Mouse (Mus musculus) embryonic facial prominence, embryonic 15.5 days (tissue): ENCODE results near the gene Ppp4r4. TPM values are rescaled to one million over a fixed set of nuclear protein-coding genes. Genes with fewer than 3 reads are reported as not detected.
A peak's percentile ranks its signal among the peaks of the same experiment; 100 is the strongest.
"Not testable (repeated sequence)": the region's sequence is repeated elsewhere in the genome, so short reads cannot be mapped to it uniquely, and the experiment has no call there.

Source experiments
- ATAC-seq: fragments of 200-750 bp; cut with Nextera tagmentation; 2 replicates; pipeline ENCODE4 v1.8.0; 2017; ENCODE audit warnings: low read depth, moderate TSS enrichment; ENCODE audit not compliant: insufficient number of reproducible peaks, low FRiP score, low TSS enrichment
- H3K27ac ChIP-seq: fragments of 300-500 bp; sonication (generic); replicated peaks from 2 replicates; pipeline ENCODE4 v1.5.1; 2015; ENCODE audit warnings: mild to moderate bottlenecking, inconsistent platforms
- H3K27me3 ChIP-seq: fragments of 300-500 bp; sonication (generic); 2 replicates; pipeline ENCODE4 v1.6.1; 2015; ENCODE audit warnings: inconsistent platforms
- H3K36me3 ChIP-seq: fragments of 300-500 bp; sonication (generic); 2 replicates; pipeline ENCODE4 v1.6.1; 2015; ENCODE audit warnings: mild to moderate bottlenecking, inconsistent platforms
- H3K4me1 ChIP-seq: fragments of 300-500 bp; sonication (generic); 2 replicates; pipeline ENCODE4 v1.6.1; 2015; ENCODE audit warnings: inconsistent platforms
- H3K4me2 ChIP-seq: fragments of 300-500 bp; sonication (generic); replicated peaks from 2 replicates; pipeline ENCODE4 v1.6.1; 2015; ENCODE audit warnings: mild to moderate bottlenecking, inconsistent platforms
- H3K4me3 ChIP-seq: fragments of 300-500 bp; sonication (generic); replicated peaks from 2 replicates; pipeline ENCODE4 v1.5.1; 2015; ENCODE audit warnings: mild to moderate bottlenecking, inconsistent platforms
- H3K9ac ChIP-seq: fragments of 300-500 bp; sonication (generic); 2 replicates; pipeline ENCODE4 v1.6.1; 2015; ENCODE audit warnings: inconsistent platforms
- H3K9me3 ChIP-seq: fragments of 300-500 bp; sonication (generic); replicated peaks from 2 replicates; pipeline ENCODE4 v1.6.1; 2016; ENCODE audit warnings: inconsistent platforms
- WGBS: fragments of 180-500 bp; shearing (Covaris S2); methylation state at CpG from one replicate; pipeline ENCODE4 v1.1.7; 2015; 5-methylcytosine and 5-hydroxymethylcytosine counted together
- polyA plus RNA-seq: library from polyadenylated mRNA; unstranded; fragments of >200 nt; fragmentation: Nextera tagmentation; extraction: Ambion mirVana; gene quantifications from 2 replicates; pipeline ENCODE4 v1.2.1, GENCODE M21; 2015

The Ppp4r4 gene
- polyA plus RNA-seq, 1 experiment from 2014 or later: 2.5 TPM

- H3K4me2 ChIP-seq: no peak overlapping the region
- no peaks in the 10 kb centered on the region for H3K27me3 ChIP-seq
- no peak overlapping the region for H3K4me3 ChIP-seq
- H3K9ac ChIP-seq: no peak overlapping the region
- no peaks in the 10 kb centered on the region for H3K4me1 ChIP-seq
- no peaks in the 10 kb centered on the region for H3K9me3 ChIP-seq
- no peaks in the 10 kb centered on the region for H3K36me3 ChIP-seq
- WGBS: 62% methylated on average over 3 of the region's 3 CpGs
- ATAC-seq: no peak
- H3K27ac ChIP-seq: no peak overlapping the region
Observed at GRCm38 (mm10) chr12:103567129-103567528, 35.0 kb downstream of the Ppp4r4 start.

- H3K9ac ChIP-seq: no peak overlapping the region
- H3K9me3 ChIP-seq: no peaks in the 10 kb centered on the region
- no peak overlapping the region for H3K4me2 ChIP-seq
- WGBS: 51% methylated on average over 6 of the region's 6 CpGs
- no peaks in the 10 kb centered on the region for H3K4me1 ChIP-seq
- H3K4me3 ChIP-seq: no peak overlapping the region
- no peak for ATAC-seq
- H3K27me3 ChIP-seq: no peaks in the 10 kb centered on the region
- H3K27ac ChIP-seq: no peak overlapping the region
- no peaks in the 10 kb centered on the region for H3K36me3 ChIP-seq
Observed at GRCm38 (mm10) chr12:103569690-103570089, 37.6 kb downstream of the Ppp4r4 start.

- WGBS: 85% methylated on average over 6 of the region's 6 CpGs
- H3K27me3 ChIP-seq, H3K9me3 ChIP-seq, H3K4me2 ChIP-seq, ATAC-seq, H3K4me3 ChIP-seq, H3K27ac ChIP-seq, H3K36me3 ChIP-seq, H3K4me1 ChIP-seq, H3K9ac ChIP-seq: not testable (repeated sequence)
Observed at GRCm38 (mm10) chr12:103578148-103578547, 46.1 kb downstream of the Ppp4r4 start.

- H3K4me3 ChIP-seq: no peak overlapping the region
- no peak for ATAC-seq
- H3K36me3 ChIP-seq: no peaks in the 10 kb centered on the region
- H3K27me3 ChIP-seq: no peaks in the 10 kb centered on the region
- H3K4me1 ChIP-seq: no peaks in the 10 kb centered on the region
- H3K9me3 ChIP-seq: no peaks in the 10 kb centered on the region
- no peak overlapping the region for H3K9ac ChIP-seq
- H3K27ac ChIP-seq: no peak overlapping the region
- 81% methylated on average over 8 of the region's 8 CpGs for WGBS
- no peak overlapping the region for H3K4me2 ChIP-seq
Observed at GRCm38 (mm10) chr12:103583771-103584170, 51.7 kb downstream of the Ppp4r4 start.

GRCm38 (mm10) chr12:103598411-103598810, 66.3 kb downstream of the Ppp4r4 start:
- Histone ChIP-seq H3K4me2 (no peak overlapping the region), H3K9ac (no peak overlapping the region), H3K4me3 (no peak overlapping the region), H3K36me3 (no peaks in the 10 kb centered on the region), H3K27me3 (no peaks in the 10 kb centered on the region), H3K9me3 (no peaks in the 10 kb centered on the region), H3K4me1 (0 out of 2 replicates have a peak, but pooled peaks cover 3% of the 10 kb centered on the region), H3K27ac (no peak overlapping the region)
- no peak for ATAC-seq
- 80% methylated on average over 2 of the region's 2 CpGs for WGBS

- ATAC-seq: no peak
- Histone ChIP-seq H3K27ac (no peak overlapping the region), H3K4me1 (0 out of 2 replicates have a peak, but pooled peaks cover 3% of the 10 kb centered on the region), H3K36me3 (no peaks in the 10 kb centered on the region), H3K4me2 (no peak overlapping the region), H3K9ac (no peak overlapping the region), H3K27me3 (no peaks in the 10 kb centered on the region), H3K9me3 (no peaks in the 10 kb centered on the region), H3K4me3 (no peak overlapping the region)
- 51% methylated on average over 3 of the region's 3 CpGs for WGBS
Observed at GRCm38 (mm10) chr12:103600364-103600763, 68.3 kb downstream of the Ppp4r4 start.

GRCm38 (mm10) chr12:103601839-103602238, 69.8 kb downstream of the Ppp4r4 start:
- no peak for ATAC-seq
- no peak overlapping the region for H3K4me2 ChIP-seq
- 44% methylated on average over 3 of the region's 3 CpGs for WGBS

GRCm38 (mm10) chr12:103615141-103615540, 83.1 kb downstream of the Ppp4r4 start:
- Histone ChIP-seq H3K27ac (no peak overlapping the region), H3K4me3 (no peak overlapping the region), H3K4me2 (no peak overlapping the region), H3K9me3 (no peaks in the 10 kb centered on the region), H3K9ac (no peak overlapping the region), H3K36me3 (no peaks in the 10 kb centered on the region), H3K4me1 (no peaks in the 10 kb centered on the region), H3K27me3 (no peaks in the 10 kb centered on the region)
- no peak for ATAC-seq
- WGBS: 88% methylated on average over 1 of the region's 1 CpGs

More at GRCm38 (mm10) chr12:103601839-103602238, 69.8 kb downstream of the Ppp4r4 start:
- peak overlapping the region; percentile 71 for H3K27ac ChIP-seq
- no peak overlapping the region for H3K9ac ChIP-seq
- H3K4me3 ChIP-seq: no peak overlapping the region
- H3K4me1 ChIP-seq: 0 out of 2 replicates have a peak, but pooled peaks cover 3% of the 10 kb centered on the region
- no peaks in the 10 kb centered on the region for H3K9me3 ChIP-seq
- H3K36me3 ChIP-seq: no peaks in the 10 kb centered on the region
- no peaks in the 10 kb centered on the region for H3K27me3 ChIP-seq

- no peak overlapping the region for H3K27ac ChIP-seq
- H3K4me2 ChIP-seq: no peak overlapping the region
- no peaks in the 10 kb centered on the region for H3K36me3 ChIP-seq
- H3K4me3 ChIP-seq: no peak overlapping the region
- ATAC-seq: no peak
- no peaks in the 10 kb centered on the region for H3K4me1 ChIP-seq
- no peak overlapping the region for H3K9ac ChIP-seq
- H3K27me3 ChIP-seq: no peaks in the 10 kb centered on the region
- H3K9me3 ChIP-seq: no peaks in the 10 kb centered on the region
- 79% methylated on average over 4 of the region's 4 CpGs for WGBS
Observed at GRCm38 (mm10) chr12:103615734-103616133, 83.7 kb downstream of the Ppp4r4 start.

GRCm38 (mm10) chr12:103616860-103617261, 84.8 kb downstream of the Ppp4r4 start:
- no peak overlapping the region for H3K4me2 ChIP-seq
- no peak for ATAC-seq
- no peak overlapping the region for H3K9ac ChIP-seq
- no peaks in the 10 kb centered on the region for H3K27me3 ChIP-seq
- H3K4me1 ChIP-seq: no peaks in the 10 kb centered on the region
- no peaks in the 10 kb centered on the region for H3K9me3 ChIP-seq
- H3K4me3 ChIP-seq: no peak overlapping the region
- WGBS: 90% methylated on average over 10 of the region's 10 CpGs
- H3K36me3 ChIP-seq: no peaks in the 10 kb centered on the region
- H3K27ac ChIP-seq: no peak overlapping the region

- ATAC-seq: no peak
Observed at GRCm38 (mm10) chr12:103631203-103631612, 99.1 kb downstream of the Ppp4r4 start, which contains the start of gene Serpina10. Gene Serpina10 (minus strand): TSS chr12:103631444.

GRCm38 (mm10) chr12:103634430-103634829, 102.3 kb downstream of the Ppp4r4 start:
- 73% methylated on average over 2 of the region's 2 CpGs for WGBS
- no peak overlapping the region for H3K4me3 ChIP-seq
- no peaks in the 10 kb centered on the region for H3K4me1 ChIP-seq
- ATAC-seq: no peak
- no peaks in the 10 kb centered on the region for H3K27me3 ChIP-seq
- no peak overlapping the region for H3K9ac ChIP-seq
- H3K36me3 ChIP-seq: no peaks in the 10 kb centered on the region
- no peak overlapping the region for H3K4me2 ChIP-seq
- H3K27ac ChIP-seq: no peak overlapping the region
- H3K9me3 ChIP-seq: no peaks in the 10 kb centered on the region

More at GRCm38 (mm10) chr12:103631203-103631612, 99.1 kb downstream of the Ppp4r4 start, which contains the start of gene Serpina10:
- 81% methylated on average over 3 of the region's 3 CpGs for WGBS
- no peak within 1 kb of the TSS for H3K4me2 ChIP-seq
- H3K4me3 ChIP-seq: no peak within 1 kb of the TSS
- no peaks in the 10 kb centered on the region for H3K4me1 ChIP-seq
- H3K27me3 ChIP-seq: no peaks in the 10 kb centered on the region
- H3K9me3 ChIP-seq: no peaks in the 10 kb centered on the region
- no peaks in the 10 kb centered on the region for H3K36me3 ChIP-seq
- H3K27ac ChIP-seq: no peak within 1 kb of the TSS
- no peak within 1 kb of the TSS for H3K9ac ChIP-seq
